Mouse (Mus musculus): ENCODE data around the gene Trrap. TPM values are rescaled to one million over a fixed set of nuclear protein-coding genes. Genes with fewer than 3 reads are reported as not detected.
A peak's percentile ranks its signal among the peaks of the same experiment; 100 is the strongest.

Trrap gene
- polyA plus RNA-seq, 1 experiment from 2014 or later, result 76.8 TPM

- 93% methylated on average over 7 of the region's 7 CpGs for WGBS
- DNase-seq (ENCODE audit: low spot score), result no peak
- H3K36me3 ChIP-seq, result peaks cover 99% of the 10 kb centered on the region
- H3K4me3 ChIP-seq, result no peak overlapping the region
- no peaks in the 10 kb centered on the region for H3K27me3 ChIP-seq (ENCODE audit: insufficient read depth, poor library complexity, severe bottlenecking)
- H3K27ac ChIP-seq, result no peak overlapping the region
- no peaks in the 10 kb centered on the region for H3K4me1 ChIP-seq
- no peaks in the 10 kb centered on the region for H3K9me3 ChIP-seq
Measured at GRCm38 (mm10) chr5:144797116-144797515, 29.6 kb downstream of the Trrap start.

- DNase-seq (ENCODE audit: low spot score), result no peak
- Histone ChIP-seq H3K27me3 (ENCODE audit: insufficient read depth, poor library complexity, severe bottlenecking) (no peaks in the 10 kb centered on the region), H3K36me3 (peaks cover 98% of the 10 kb centered on the region), H3K27ac (no peak overlapping the region), H3K9me3 (no peaks in the 10 kb centered on the region), H3K4me3 (no peak overlapping the region), H3K4me1 (no peaks in the 10 kb centered on the region; the same call in 1 of the 2 replicates)
- 90% methylated on average over 8 of the region's 8 CpGs for WGBS
Measured at GRCm38 (mm10) chr5:144803066-144803465, 35.5 kb downstream of the Trrap start.

- Histone ChIP-seq H3K36me3 (peaks cover 98% of the 10 kb centered on the region), H3K4me1 (no peaks in the 10 kb centered on the region; the same call in 1 of the 2 replicates), H3K27ac (no peak overlapping the region), H3K9me3 (no peaks in the 10 kb centered on the region), H3K27me3 (ENCODE audit: insufficient read depth, poor library complexity, severe bottlenecking) (no peaks in the 10 kb centered on the region), H3K4me3 (no peak overlapping the region)
- no peak for DNase-seq (ENCODE audit: low spot score)
- 91% methylated on average over 7 of the region's 7 CpGs for WGBS
Measured at GRCm38 (mm10) chr5:144804181-144804580, 36.6 kb downstream of the Trrap start.

GRCm38 (mm10) chr5:144806931-144807330 is 39.4 kb downstream of the Trrap start:
- peak overlapping the region; percentile 32; the same call in 1 of the 2 replicates for H3K27ac ChIP-seq
- no peak for DNase-seq (ENCODE audit: low spot score)
- WGBS, result 85% methylated on average over 10 of the region's 10 CpGs

GRCm38 (mm10) chr5:144828365-144829102 is 61.0 kb downstream of the Trrap start:
- H3K4me1 ChIP-seq, result no peaks in the 10 kb centered on the region

More at GRCm38 (mm10) chr5:144806931-144807330, 39.4 kb downstream of the Trrap start:
- no peak overlapping the region for H3K4me3 ChIP-seq
- H3K36me3 ChIP-seq, result peaks cover 99% of the 10 kb centered on the region
- no peaks in the 10 kb centered on the region for H3K9me3 ChIP-seq
- H3K27me3 ChIP-seq (ENCODE audit: insufficient read depth, poor library complexity, severe bottlenecking), result no peaks in the 10 kb centered on the region
- no peaks in the 10 kb centered on the region; the same call in 1 of the 2 replicates for H3K4me1 ChIP-seq

GRCm38 (mm10) chr5:144829631-144830030 is 62.1 kb downstream of the Trrap start:
- WGBS, result 94% methylated on average over 4 of the region's 4 CpGs
- DNase-seq (ENCODE audit: low spot score), result no peak
- no peak overlapping the region for H3K27ac ChIP-seq

More at GRCm38 (mm10) chr5:144828365-144829102, 61.0 kb downstream of the Trrap start:
- no peak for DNase-seq (ENCODE audit: low spot score)
- H3K9me3 ChIP-seq, result no peaks in the 10 kb centered on the region
- no peak overlapping the region for H3K27ac ChIP-seq
- no peak overlapping the region for H3K4me3 ChIP-seq
- H3K36me3 ChIP-seq, result peaks cover 100% of the 10 kb centered on the region
- H3K27me3 ChIP-seq (ENCODE audit: insufficient read depth, poor library complexity, severe bottlenecking), result no peaks in the 10 kb centered on the region
- 93% methylated on average over 20 of the region's 20 CpGs for WGBS

GRCm38 (mm10) chr5:144831840-144832469 is 64.4 kb downstream of the Trrap start:
- Histone ChIP-seq H3K27ac (no peak overlapping the region), H3K4me3 (no peak overlapping the region), H3K27me3 (ENCODE audit: insufficient read depth, poor library complexity, severe bottlenecking) (no peaks in the 10 kb centered on the region), H3K4me1 (no peaks in the 10 kb centered on the region), H3K9me3 (no peaks in the 10 kb centered on the region), H3K36me3 (peaks cover 100% of the 10 kb centered on the region)
- DNase-seq (ENCODE audit: low spot score), result no peak
- 88% methylated on average over 9 of the region's 9 CpGs for WGBS

More at GRCm38 (mm10) chr5:144829631-144830030, 62.1 kb downstream of the Trrap start:
- H3K36me3 ChIP-seq, result peaks cover 100% of the 10 kb centered on the region
- no peaks in the 10 kb centered on the region for H3K27me3 ChIP-seq (ENCODE audit: insufficient read depth, poor library complexity, severe bottlenecking)
- no peak overlapping the region for H3K4me3 ChIP-seq
- H3K9me3 ChIP-seq, result no peaks in the 10 kb centered on the region
- no peaks in the 10 kb centered on the region for H3K4me1 ChIP-seq

GRCm38 (mm10) chr5:144836100-144836499 is 68.6 kb downstream of the Trrap start:
- H3K36me3 ChIP-seq, result peaks cover 100% of the 10 kb centered on the region
- H3K9me3 ChIP-seq, result no peaks in the 10 kb centered on the region
- DNase-seq (ENCODE audit: low spot score), result no peak
- 91% methylated on average over 3 of the region's 3 CpGs for WGBS
- no peaks in the 10 kb centered on the region for H3K4me1 ChIP-seq
- no peak overlapping the region for H3K27ac ChIP-seq
- H3K27me3 ChIP-seq (ENCODE audit: insufficient read depth, poor library complexity, severe bottlenecking), result no peaks in the 10 kb centered on the region
- no peak overlapping the region for H3K4me3 ChIP-seq

- WGBS, result 95% methylated on average over 20 of the region's 20 CpGs
- no peak overlapping the region for H3K27ac ChIP-seq
- H3K9me3 ChIP-seq, result no peaks in the 10 kb centered on the region
- no peaks in the 10 kb centered on the region for H3K4me1 ChIP-seq
- H3K4me3 ChIP-seq, result no peak overlapping the region
- no peaks in the 10 kb centered on the region for H3K27me3 ChIP-seq (ENCODE audit: insufficient read depth, poor library complexity, severe bottlenecking)
- no peak for DNase-seq (ENCODE audit: low spot score)
- H3K36me3 ChIP-seq, result peaks cover 100% of the 10 kb centered on the region
Measured at GRCm38 (mm10) chr5:144845352-144845751, 77.8 kb downstream of the Trrap start.

GRCm38 (mm10) chr5:144848735-144849134 is 81.2 kb downstream of the Trrap start:
- H3K9me3 ChIP-seq, result no peaks in the 10 kb centered on the region
- no peak overlapping the region for H3K4me3 ChIP-seq
- no peak overlapping the region for H3K27ac ChIP-seq
- DNase-seq (ENCODE audit: low spot score), result no peak
- peaks cover 100% of the 10 kb centered on the region for H3K36me3 ChIP-seq
- no peaks in the 10 kb centered on the region for H3K4me1 ChIP-seq
- no peaks in the 10 kb centered on the region for H3K27me3 ChIP-seq (ENCODE audit: insufficient read depth, poor library complexity, severe bottlenecking)
- WGBS, result 95% methylated on average over 5 of the region's 5 CpGs

GRCm38 (mm10) chr5:144849932-144850331 is 82.4 kb downstream of the Trrap start:
- WGBS, result 92% methylated on average over 10 of the region's 10 CpGs
- DNase-seq (ENCODE audit: low spot score), result no peak
- Histone ChIP-seq H3K9me3 (no peaks in the 10 kb centered on the region), H3K4me1 (no peaks in the 10 kb centered on the region), H3K4me3 (no peak overlapping the region), H3K27ac (no peak overlapping the region), H3K27me3 (ENCODE audit: insufficient read depth, poor library complexity, severe bottlenecking) (no peaks in the 10 kb centered on the region), H3K36me3 (peaks cover 100% of the 10 kb centered on the region)

- Histone ChIP-seq H3K36me3 (peaks cover 100% of the 10 kb centered on the region), H3K27ac (no peak overlapping the region), H3K9me3 (no peaks in the 10 kb centered on the region), H3K4me3 (no peak overlapping the region), H3K27me3 (ENCODE audit: insufficient read depth, poor library complexity, severe bottlenecking) (no peaks in the 10 kb centered on the region), H3K4me1 (peaks cover 10% of the 10 kb centered on the region)
- no peak for DNase-seq (ENCODE audit: low spot score)
- WGBS, result 90% methylated on average over 3 of the region's 3 CpGs
Measured at GRCm38 (mm10) chr5:144851820-144852219, 84.3 kb downstream of the Trrap start.

GRCm38 (mm10) chr5:144853931-144854330 is 86.4 kb downstream of the Trrap start:
- peaks cover 10% of the 10 kb centered on the region for H3K4me1 ChIP-seq
- WGBS, result 90% methylated on average over 5 of the region's 5 CpGs
- H3K4me3 ChIP-seq, result no peak overlapping the region
- no peaks in the 10 kb centered on the region for H3K9me3 ChIP-seq
- no peak overlapping the region for H3K27ac ChIP-seq
- DNase-seq (ENCODE audit: low spot score), result no peak
- H3K27me3 ChIP-seq (ENCODE audit: insufficient read depth, poor library complexity, severe bottlenecking), result no peaks in the 10 kb centered on the region
- peaks cover 99% of the 10 kb centered on the region for H3K36me3 ChIP-seq
